Mouse (Mus musculus): ENCODE data around the gene Rack1.

DNA sequence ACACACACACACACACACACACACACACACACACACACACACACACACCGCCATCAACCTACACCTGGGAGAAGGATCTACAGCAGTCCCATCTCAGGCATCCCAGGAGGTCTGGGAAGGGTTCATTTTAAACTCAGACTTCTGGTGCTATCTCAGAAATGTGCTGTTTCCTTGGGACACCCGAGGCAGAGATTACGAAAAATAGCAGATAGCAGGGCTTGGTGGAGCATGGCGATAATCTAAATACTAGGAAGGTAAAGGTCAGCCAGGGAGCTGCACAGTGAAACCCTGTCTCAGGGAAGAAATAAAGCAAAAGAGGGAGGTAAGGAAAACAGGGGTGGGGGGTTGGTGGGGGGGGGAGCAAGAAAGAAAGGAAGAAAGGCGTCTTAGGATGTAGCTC, 2.8 kb upstream of the Rack1 start:
- TF ChIP-seq GATA1 (IDR thresholded peaks at IDR 0.05; ENCODE audit: low read length) (no peak), TAL1 (IDR thresholded peaks at IDR 0.05; ENCODE audit: low read length) (no peak)

Measured in erythroblast, embryonic 14.5 days (primary cell).